In genomic region chr13:101896946-101897345, GRCm38 (mm10) we compare ENCODE assay signal across 26 mouse cellular contexts.
"Had no signal": no experiment of that assay in that cellular context is flagged by ENCODE, and none has a peak within 500 bp of the region (broad histone marks: within the 10 kb centered on the region; RNA-seq: fewer than 3 reads in every experiment).

No protein-coding gene starts in this region.

- H3K9me3 ChIP-seq: embryonic facial prominence, embryonic 12.5 days; forebrain, embryonic 10.5 days; forebrain, embryonic 12.5 days; forebrain, embryonic 13.5 days; forebrain, embryonic 15.5 days; heart, embryonic 10.5 days had no signal

- H3K4me1 ChIP-seq: forebrain, embryonic 12.5 days; heart, embryonic 10.5 days had no signal

- ATAC-seq: forebrain, embryonic 13.5 days; forebrain, embryonic 14.5 days; forebrain, embryonic 15.5 days; forebrain, embryonic 16.5 days; forebrain, postnatal 0 days had no signal

- DNase-seq: cerebellum, adult 8-10 months; cerebellum, adult 9-10 months; cerebellum, adult 9-11 months; cerebellum, postnatal 10 days; cerebellum, postnatal 14 days; cerebellum, postnatal 25 days; cerebellum, postnatal 36 days; embryo, embryonic 11 days; forebrain, postnatal 0 days; gastrocnemius, adult 2 months; gastrocnemius, postnatal 10 days; gastrocnemius, postnatal 14 days; gastrocnemius, postnatal 25 days; gastrocnemius, postnatal 36 days; heart, adult 18-20 months; heart, adult 2 months had no signal

- H3K27me3 ChIP-seq: embryonic facial prominence, embryonic 12.5 days; forebrain, embryonic 13.5 days; forebrain, embryonic 15.5 days had no signal

- H3K36me3 ChIP-seq: embryonic facial prominence, embryonic 12.5 days; forebrain, embryonic 10.5 days; forebrain, embryonic 12.5 days; forebrain, embryonic 15.5 days; heart, embryonic 10.5 days had no signal

- H3K9ac ChIP-seq: embryonic facial prominence, embryonic 12.5 days; forebrain, embryonic 12.5 days; forebrain, embryonic 13.5 days; forebrain, embryonic 15.5 days; forebrain, postnatal 0 days had no signal

- H3K4me3 ChIP-seq: embryonic facial prominence, embryonic 12.5 days; erythroblast, embryonic 14.5 days; forebrain, embryonic 10.5 days; forebrain, embryonic 12.5 days; forebrain, embryonic 13.5 days; forebrain, embryonic 15.5 days; gastrocnemius, adult 2 months; heart, adult 2 months; heart, embryonic 10.5 days had no signal

- H3K27ac ChIP-seq: embryonic facial prominence, embryonic 12.5 days; forebrain, embryonic 10.5 days; forebrain, embryonic 12.5 days; forebrain, embryonic 13.5 days; forebrain, embryonic 15.5 days; gastrocnemius, adult 2 months; heart, adult 2 months; heart, embryonic 10.5 days had no signal

- H3K4me2 ChIP-seq: embryonic facial prominence, embryonic 12.5 days; forebrain, embryonic 12.5 days; forebrain, embryonic 13.5 days; forebrain, embryonic 15.5 days; heart, embryonic 11.5 days had no signal
